In genomic region chr2:31282266-31282665, GRCm38 (mm10) we compare ENCODE assay signal across 13 mouse cellular contexts. TPM values are rescaled to one million over a fixed set of nuclear protein-coding genes. Genes with fewer than 3 reads are reported as not detected.
DNase-seq lines count a peak whose midpoint lies in the region; ATAC-seq and TF ChIP-seq lines count a peak whose summit lies in the region.
"Had no signal": no experiment of that assay in that cellular context is flagged by ENCODE, and none has a peak within 500 bp of the region (broad histone marks: within the 10 kb centered on the region; RNA-seq: fewer than 3 reads in every experiment).

No protein-coding gene starts in this region.

- no peak for ATAC-seq in forebrain, postnatal 0 days
- ATAC-seq in forebrain, embryonic 14.5 days = no peak
- no peak for ATAC-seq in liver, embryonic 14.5 days (ENCODE audit: insufficient read depth)
- ATAC-seq in liver, embryonic 11.5 days (replicated peaks; ENCODE audit: low FRiP score) = no peak
- ATAC-seq in G1E (ENCODE audit: extremely low read depth, insufficient number of reproducible peaks, low FRiP score, poor library complexity, severe bottlenecking) = no peak

- H3K4me1 ChIP-seq in forebrain, postnatal 0 days (ENCODE audit: insufficient read depth) = no peaks in the 10 kb centered on the region
- H3K4me1 ChIP-seq in forebrain, embryonic 14.5 days (ENCODE audit: control insufficient read depth, insufficient read depth, low read length) = peaks cover 3% of the 10 kb centered on the region; the same call in 1 of the 2 replicates
- no peaks in the 10 kb centered on the region for H3K4me1 ChIP-seq in liver, embryonic 14.5 days (replicated peaks; ENCODE audit: control insufficient read depth in 2 of 2, insufficient read depth in 2 of 2, low read length in 1 of 2)
- H3K4me1 ChIP-seq in liver, embryonic 11.5 days (replicated peaks; ENCODE audit: control insufficient read depth, insufficient read depth, low read length) = no peaks in the 10 kb centered on the region
- no peaks in the 10 kb centered on the region for H3K4me1 ChIP-seq in G1E (ENCODE audit: insufficient read depth, low read depth, low read length)
- peaks cover 16% of the 10 kb centered on the region for H3K4me1 ChIP-seq in cortical plate, adult 2 months (ENCODE audit: control insufficient read depth, insufficient read depth, low read length)

- H3K4me2 ChIP-seq in forebrain, postnatal 0 days (ENCODE audit: low read depth) = no peak overlapping the region
- H3K4me2 ChIP-seq in forebrain, embryonic 14.5 days (ENCODE audit: low read length) = no peak overlapping the region
- no peak overlapping the region for H3K4me2 ChIP-seq in liver, embryonic 14.5 days (ENCODE audit: low read depth)
- H3K4me2 ChIP-seq in liver, embryonic 11.5 days = no peak overlapping the region
- H3K4me2 ChIP-seq: forebrain, embryonic 12.5 days had no signal

- no peak for TF ChIP-seq POLR2A in cortical plate, adult 2 months (IDR thresholded peaks at IDR 0.05; ENCODE audit: extremely low read depth, insufficient read depth, low read length)

- peak; percentile 48 for TF ChIP-seq CTCF in forebrain, postnatal 0 days (IDR thresholded peaks at IDR 0.05; ENCODE audit: low read depth)
- TF ChIP-seq CTCF in liver, embryonic 14.5 days (IDR thresholded peaks at IDR 0.05; ENCODE audit: low read depth) = peak; percentile 65
- TF ChIP-seq CTCF in G1E (IDR thresholded peaks at IDR 0.05; ENCODE audit: low read depth, low read length) = peak; percentile 19; the same call in 1 of the 2 replicates
- TF ChIP-seq CTCF in cortical plate, adult 2 months (IDR thresholded peaks at IDR 0.05; ENCODE audit: extremely low read depth, insufficient read depth, low read length) = peak; percentile 17; the same call in 1 of the 2 replicates

- H3K27ac ChIP-seq in forebrain, postnatal 0 days (ENCODE audit: low read depth, low read length) = no peak overlapping the region
- no peak overlapping the region for H3K27ac ChIP-seq in forebrain, embryonic 14.5 days (ENCODE audit: low read depth, low read length)
- no peak overlapping the region for H3K27ac ChIP-seq in liver, embryonic 14.5 days
- H3K27ac ChIP-seq in liver, embryonic 11.5 days (ENCODE audit: low read depth, low read length) = no peak overlapping the region
- H3K27ac ChIP-seq in cortical plate, adult 2 months (ENCODE audit: insufficient read depth, low read length) = no peak overlapping the region
- H3K27ac ChIP-seq: forebrain, embryonic 12.5 days; macrophage had no signal

- 56% methylated on average over 7 of the region's 7 CpGs for WGBS in forebrain, postnatal 0 days
- 53% methylated on average over 7 of the region's 7 CpGs for WGBS in forebrain, embryonic 14.5 days
- 46% methylated on average over 7 of the region's 7 CpGs for WGBS in liver, embryonic 14.5 days (ENCODE audit: insufficient replicate concordance)
- WGBS in liver, embryonic 11.5 days = 47% methylated on average over 7 of the region's 7 CpGs

- no peak for DNase-seq in forebrain, postnatal 0 days
- DNase-seq in forebrain, embryonic 14.5 days (ENCODE audit: low spot score) = no peak
- no peak for DNase-seq in liver, embryonic 14.5 days (ENCODE audit: low read depth in 3 of 3, low spot score in 3 of 3)
- DNase-seq in liver, embryonic 11.5 days (ENCODE audit: low spot score) = no peak
- DNase-seq in G1E (ENCODE audit: low spot score) = no peak
- no peak for DNase-seq in ovary, adult 18-20 months (ENCODE audit: low spot score)
- no peak for DNase-seq in spleen, postnatal 4 days (ENCODE audit: low spot score in 2 of 2)
- DNase-seq: heart, postnatal 4 days; kidney, postnatal 25 days; right cerebral cortex, postnatal 14 days had no signal

- H3K27me3 ChIP-seq in forebrain, postnatal 0 days (ENCODE audit: insufficient read depth, low read length) = no peaks in the 10 kb centered on the region
- no peaks in the 10 kb centered on the region for H3K27me3 ChIP-seq in forebrain, embryonic 14.5 days (replicated peaks; ENCODE audit: control insufficient read depth, insufficient read depth, low read length)
- H3K27me3 ChIP-seq in liver, embryonic 14.5 days (ENCODE audit: control insufficient read depth, insufficient read depth, low read length) = no peaks in the 10 kb centered on the region
- no peaks in the 10 kb centered on the region for H3K27me3 ChIP-seq in liver, embryonic 11.5 days (replicated peaks; ENCODE audit: control insufficient read depth, insufficient read depth, low read length)
- H3K27me3 ChIP-seq in G1E (ENCODE audit: insufficient read depth, low read length) = peaks cover 13% of the 10 kb centered on the region; the same call in 1 of the 2 replicates
- H3K27me3 ChIP-seq: forebrain, embryonic 12.5 days had no signal

- no peak overlapping the region for H3K9ac ChIP-seq in forebrain, postnatal 0 days
- H3K9ac ChIP-seq in forebrain, embryonic 14.5 days (ENCODE audit: low read length) = no peak overlapping the region
- H3K9ac ChIP-seq in liver, embryonic 14.5 days (replicated peaks) = no peak overlapping the region
- H3K9ac ChIP-seq in liver, embryonic 11.5 days (ENCODE audit: low read depth, low read length) = no peak overlapping the region
- H3K9ac ChIP-seq: forebrain, embryonic 12.5 days had no signal

- no peaks in the 10 kb centered on the region for H3K9me3 ChIP-seq in forebrain, postnatal 0 days (ENCODE audit: low read length)
- H3K9me3 ChIP-seq in forebrain, embryonic 14.5 days (replicated peaks; ENCODE audit: control insufficient read depth, low read length) = no peaks in the 10 kb centered on the region
- no peaks in the 10 kb centered on the region for H3K9me3 ChIP-seq in liver, embryonic 14.5 days (ENCODE audit: control insufficient read depth, low read length)
- no peaks in the 10 kb centered on the region for H3K9me3 ChIP-seq in liver, embryonic 11.5 days (ENCODE audit: control insufficient read depth, low read length)
- H3K9me3 ChIP-seq in G1E (replicated peaks) = no peaks in the 10 kb centered on the region
- H3K9me3 ChIP-seq: forebrain, embryonic 12.5 days had no signal

- H3K36me3 ChIP-seq in forebrain, postnatal 0 days (ENCODE audit: insufficient read depth) = peaks cover 62% of the 10 kb centered on the region
- H3K36me3 ChIP-seq in forebrain, embryonic 14.5 days (ENCODE audit: control insufficient read depth, insufficient read depth, low read length) = peaks cover 61% of the 10 kb centered on the region
- H3K36me3 ChIP-seq in liver, embryonic 14.5 days (replicated peaks; ENCODE audit: control insufficient read depth, insufficient read depth, low read depth) = no peaks in the 10 kb centered on the region
- H3K36me3 ChIP-seq in liver, embryonic 11.5 days (ENCODE audit: control insufficient read depth, insufficient read depth, low read length) = peaks cover 2% of the 10 kb centered on the region; the same call in 1 of the 2 replicates
- H3K36me3 ChIP-seq in G1E (replicated peaks) = no peaks in the 10 kb centered on the region

- TF ChIP-seq EP300 in liver, embryonic 14.5 days (IDR thresholded peaks at IDR 0.05; ENCODE audit: low read depth) = no peak

- H3K4me3 ChIP-seq in forebrain, postnatal 0 days (ENCODE audit: low read depth, low read length) = no peak overlapping the region
- no peak overlapping the region for H3K4me3 ChIP-seq in forebrain, embryonic 14.5 days (ENCODE audit: low read depth, low read length)
- H3K4me3 ChIP-seq in liver, embryonic 14.5 days (ENCODE audit: insufficient read depth in 1 of 2, low read depth in 2 of 2, low read length in 2 of 2) = no peak overlapping the region
- H3K4me3 ChIP-seq in liver, embryonic 11.5 days (ENCODE audit: low read depth, low read length) = no peak overlapping the region
- H3K4me3 ChIP-seq in G1E (ENCODE audit: low read depth, low read length) = no peak overlapping the region
- H3K4me3 ChIP-seq in cortical plate, adult 2 months (ENCODE audit: insufficient read depth, low read length) = no peak overlapping the region
- H3K4me3 ChIP-seq: forebrain, embryonic 12.5 days had no signal

RNA-seq across cellular contexts. Expression of gene Hmcn2, which starts 31.9 kb away (rescaled TPM):
- 0.23 and 0.24 TPM in 2 replicates for total RNA-seq in forebrain, postnatal 0 days (2014; rRNA removed)
- 0.33 and 0.39 TPM in 2 replicates for polyA plus RNA-seq in forebrain, postnatal 0 days (2015; fragmentation: Nextera tagmentation; extraction: Ambion mirVana)
- 0.17 and 0.27 TPM in 2 replicates for polyA plus RNA-seq in forebrain, embryonic 14.5 days (2014; fragmentation: Nextera tagmentation; extraction: Ambion mirVana)
- polyA plus RNA-seq in liver, embryonic 14.5 days (2012; rRNA removed) = 0.21 and 0.27 TPM in 2 replicates
- polyA plus RNA-seq in liver, embryonic 14.5 days (2014; fragmentation: Nextera tagmentation; extraction: Ambion mirVana) = 0.10 and 0.14 TPM in 2 replicates
- 0.10 and 0.38 TPM in 2 replicates for polyA plus RNA-seq in liver, embryonic 11.5 days (2014; fragmentation: Nextera tagmentation; extraction: Ambion mirVana)
- total RNA-seq in G1E (2014; fragmentation: Nextera tagmentation) (not detected in 2 replicates), G1E (2017) (0.06 and 0.16 TPM in 2 replicates)
- polyA plus RNA-seq in G1E (2012) = 0.03 TPM in 1 of 2 replicates, not detected in the other
- 1.5 TPM in 2 replicates for polyA plus RNA-seq in cortical plate, adult 2 months (2012; rRNA removed)
- polyA plus RNA-seq: macrophage had no signal

RNA-seq across cellular contexts. Expression of gene Ncs1, which starts 36.6 kb away (rescaled TPM):
- total RNA-seq in forebrain, postnatal 0 days (2014; rRNA removed) = 139 and 164 TPM in 2 replicates
- 133 and 149 TPM in 2 replicates for polyA plus RNA-seq in forebrain, postnatal 0 days (2015; fragmentation: Nextera tagmentation; extraction: Ambion mirVana)
- polyA plus RNA-seq in forebrain, embryonic 14.5 days (2014; fragmentation: Nextera tagmentation; extraction: Ambion mirVana) = 95.2 and 109 TPM in 2 replicates
- 0.37 and 0.42 TPM in 2 replicates for polyA plus RNA-seq in liver, embryonic 14.5 days (2012; rRNA removed)
- 0.97 and 1.4 TPM in 2 replicates for polyA plus RNA-seq in liver, embryonic 14.5 days (2014; fragmentation: Nextera tagmentation; extraction: Ambion mirVana)
- polyA plus RNA-seq in liver, embryonic 11.5 days (2014; fragmentation: Nextera tagmentation; extraction: Ambion mirVana) = 8.5 and 11.3 TPM in 2 replicates
- not detected in 2 replicates for total RNA-seq in G1E (2014; fragmentation: Nextera tagmentation)
- total RNA-seq in G1E (2017) = 0.05 TPM in 1 of 2 replicates, not detected in the other
- polyA plus RNA-seq in G1E (2012) = not detected in 2 replicates
- polyA plus RNA-seq in cortical plate, adult 2 months (2012; rRNA removed) = 167 and 176 TPM in 2 replicates
